Mouse (Mus musculus): ENCODE data around the gene Cd101.

Gene Cd101

GRCm38 (mm10) chr3:101029339-101029738 is at the start of gene Cd101:
Gene Cd101 (minus strand): TSS chr3:101029556.
- peak; percentile 61 to 77 for DNase-seq

- no peak for DNase-seq
Observed at GRCm38 (mm10) chr3:101078344-101078743, 49.0 kb upstream of the Cd101 start.

- DNase-seq = no peak
Observed at GRCm38 (mm10) chr3:101077710-101078100, 48.3 kb upstream of the Cd101 start.

- DNase-seq = no peak
Observed at GRCm38 (mm10) chr3:101076966-101077709, 47.8 kb upstream of the Cd101 start.

- DNase-seq = no peak
Observed at GRCm38 (mm10) chr3:101075866-101076265, 46.5 kb upstream of the Cd101 start.

GRCm38 (mm10) chr3:101073384-101073783 is 44.0 kb upstream of the Cd101 start:
- no peak for DNase-seq

- DNase-seq = no peak
Observed at GRCm38 (mm10) chr3:101072506-101073215, 43.3 kb upstream of the Cd101 start.

- no peak for DNase-seq
Observed at GRCm38 (mm10) chr3:101071576-101071975, 42.2 kb upstream of the Cd101 start.

GRCm38 (mm10) chr3:101070796-101071235 is 41.5 kb upstream of the Cd101 start:
- no peak for DNase-seq

GRCm38 (mm10) chr3:101070230-101070795 is 41.0 kb upstream of the Cd101 start:
- no peak for DNase-seq

GRCm38 (mm10) chr3:101068701-101069100 is 39.3 kb upstream of the Cd101 start:
- DNase-seq = no peak

- no peak for DNase-seq
Observed at GRCm38 (mm10) chr3:101066175-101066574, 36.8 kb upstream of the Cd101 start.

- DNase-seq = no peak
Observed at GRCm38 (mm10) chr3:101061865-101062585, 32.7 kb upstream of the Cd101 start.

- no peak for DNase-seq
Observed at GRCm38 (mm10) chr3:101059214-101059613, 29.9 kb upstream of the Cd101 start.

GRCm38 (mm10) chr3:101058203-101058602 is 28.8 kb upstream of the Cd101 start:
- no peak for DNase-seq

GRCm38 (mm10) chr3:101055216-101055615 is 25.9 kb upstream of the Cd101 start:
- no peak for DNase-seq

GRCm38 (mm10) chr3:101051601-101052000 is 22.2 kb upstream of the Cd101 start:
- no peak for DNase-seq

GRCm38 (mm10) chr3:101049997-101050396 is 20.6 kb upstream of the Cd101 start:
- no peak for DNase-seq

- DNase-seq = no peak
Observed at GRCm38 (mm10) chr3:101048781-101049180, 19.4 kb upstream of the Cd101 start.

GRCm38 (mm10) chr3:101047586-101048275 is 18.4 kb upstream of the Cd101 start:
- DNase-seq = no peak

- no peak for DNase-seq
Observed at GRCm38 (mm10) chr3:101045431-101045830, 16.1 kb upstream of the Cd101 start.

- no peak for DNase-seq
Observed at GRCm38 (mm10) chr3:101044686-101045085, 15.3 kb upstream of the Cd101 start.

GRCm38 (mm10) chr3:101041997-101042396 is 12.6 kb upstream of the Cd101 start:
- DNase-seq = no peak

All from thymus, adult 18-20 months (tissue).